Mouse (Mus musculus) hindbrain, embryonic 10.5 days (tissue): ENCODE data around the gene Rgl1. TPM values are rescaled to one million over a fixed set of nuclear protein-coding genes. Genes with fewer than 3 reads are reported as not detected.

Experiments used
- DNase-seq: peaks from one replicate; pipeline ENCODE4 v3.0.0-alpha.2; 2017; ENCODE audit warnings: low spot score
- H3K27ac ChIP-seq: fragments of 300-500 bp; sonication (generic); 2 replicates; pipeline ENCODE4 v1.5.1; 2016; ENCODE audit warnings: mild to moderate bottlenecking, moderate library complexity
- H3K27me3 ChIP-seq: fragments of 300-500 bp; sonication (generic); 2 replicates; pipeline ENCODE4 v1.6.1; 2016; ENCODE audit warnings: mild to moderate bottlenecking; ENCODE audit not compliant: poor library complexity, insufficient read depth, severe bottlenecking
- H3K36me3 ChIP-seq: fragments of 300-500 bp; sonication (generic); 2 replicates; pipeline ENCODE4 v1.6.1; 2016; ENCODE audit warnings: mild to moderate bottlenecking, moderate library complexity
- H3K4me1 ChIP-seq: fragments of 300-500 bp; sonication (generic); replicated peaks from 2 replicates; pipeline ENCODE4 v1.6.1; 2016; ENCODE audit warnings: mild to moderate bottlenecking
- H3K4me3 ChIP-seq: fragments of 300-500 bp; sonication (generic); 2 replicates; pipeline ENCODE4 v1.5.1; 2016; ENCODE audit warnings: mild to moderate bottlenecking, moderate library complexity
- H3K9me3 ChIP-seq: fragments of 300-500 bp; sonication (generic); 2 replicates; pipeline ENCODE4 v1.6.1; 2016; ENCODE audit warnings: mild to moderate bottlenecking, moderate library complexity
- WGBS: fragments of 180-500 bp; shearing (Covaris S2); methylation state at CpG from one replicate; pipeline ENCODE4 v1.1.7; 2016; 5-methylcytosine and 5-hydroxymethylcytosine counted together
- polyA plus RNA-seq: library from polyadenylated mRNA; unstranded; fragments of >200 nt; fragmentation: Nextera tagmentation; extraction: Ambion mirVana; gene quantifications from 2 replicates; pipeline ENCODE4 v1.2.1, GENCODE M21; 2016

The Rgl1 gene
- polyA plus RNA-seq, 1 experiment from 2014 or later: 27.1 TPM

DNA sequence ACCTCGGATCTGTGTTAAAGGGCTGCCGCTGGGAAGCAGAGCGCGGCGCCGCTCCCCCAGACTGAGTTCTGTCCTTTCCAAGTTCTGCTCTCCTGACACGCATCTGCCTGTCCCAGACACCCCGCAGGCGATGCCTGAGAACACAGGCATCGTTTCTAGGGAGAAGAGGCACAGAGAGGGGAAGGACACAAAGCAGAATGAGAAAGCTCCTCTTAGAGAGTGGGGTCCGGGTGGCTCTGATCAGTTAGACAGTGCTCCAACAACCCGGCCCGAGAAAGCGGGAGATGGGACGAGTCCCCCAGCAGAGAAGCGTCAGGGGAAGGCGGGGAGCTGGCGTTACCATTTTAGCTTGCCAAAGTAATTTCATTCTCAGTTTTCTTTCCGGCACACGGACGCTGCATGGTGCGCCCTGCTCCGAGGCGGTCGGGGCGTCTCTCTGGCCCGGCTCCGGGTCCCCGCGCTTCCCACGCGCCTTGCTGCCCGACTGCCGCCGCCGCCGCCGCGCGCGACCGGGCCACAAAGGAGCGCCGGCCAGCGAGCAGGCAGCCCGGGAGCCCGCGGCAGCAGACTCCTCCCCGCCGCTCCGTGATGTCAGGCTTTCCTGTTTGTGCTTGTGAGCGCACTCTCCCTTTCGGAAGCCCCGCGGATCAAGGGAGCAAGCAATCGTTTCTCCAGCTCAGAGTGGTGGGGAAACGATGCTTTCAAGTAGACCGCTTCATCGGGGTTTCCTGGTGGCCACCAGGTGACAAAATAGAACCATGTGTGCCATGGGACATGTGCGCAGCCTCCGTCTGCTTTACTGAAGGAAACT, 141.3 kb downstream of the Rgl1 start:
- peaks cover 24% of the 10 kb centered on the region for H3K27me3 ChIP-seq
- under 1% methylated on average over 61 of the region's 61 CpGs for WGBS
- peaks cover 49% of the 10 kb centered on the region for H3K4me1 ChIP-seq

DNA sequence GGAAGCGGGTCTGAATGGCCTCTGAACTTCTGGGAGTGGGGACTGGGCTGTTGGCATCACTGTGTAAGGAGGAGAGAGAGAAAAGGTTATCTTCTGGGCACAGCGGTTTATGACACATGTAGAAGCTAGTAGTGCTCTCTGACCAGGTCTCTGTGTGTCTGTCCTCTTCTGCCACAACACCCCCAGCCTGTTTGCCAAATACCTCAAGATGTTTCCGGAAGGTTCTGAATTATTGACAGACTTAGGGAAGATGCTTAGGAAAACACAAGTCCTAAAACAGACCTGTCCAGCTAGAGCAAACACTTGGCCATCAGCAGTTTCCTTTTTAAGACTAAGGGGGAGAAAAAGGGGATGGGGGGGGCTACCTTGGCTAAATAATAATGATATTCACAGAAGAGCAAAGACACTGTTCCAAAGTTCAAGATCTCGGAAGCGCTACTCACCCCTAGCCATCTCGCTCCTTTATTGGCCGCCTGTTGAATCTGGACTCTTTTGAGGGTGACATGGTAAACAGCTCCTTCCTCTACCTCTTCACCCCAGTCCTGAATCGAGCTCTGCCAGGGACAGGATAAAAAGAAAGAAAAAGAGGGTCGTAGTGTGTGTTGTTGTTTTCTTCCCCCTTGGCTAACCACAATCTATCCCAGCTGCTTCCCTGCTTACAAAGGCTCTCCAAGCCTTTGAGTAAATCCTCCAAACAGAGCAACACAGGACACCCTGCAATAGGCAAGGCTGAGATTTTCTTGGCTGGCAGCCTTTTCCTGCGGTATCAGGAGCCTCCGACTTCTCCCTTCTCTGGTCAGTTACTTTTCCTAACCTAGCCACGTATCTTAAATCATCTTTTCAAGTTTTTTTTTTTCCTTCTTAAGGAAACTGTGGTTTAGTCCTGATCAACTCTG, 142.5 kb downstream of the Rgl1 start:
- H3K4me1 ChIP-seq: peaks cover 43% of the 10 kb centered on the region
- peaks cover 7% of the 10 kb centered on the region for H3K9me3 ChIP-seq
- H3K36me3 ChIP-seq: peaks cover 35% of the 10 kb centered on the region
- 40% methylated on average over 12 of the region's 12 CpGs for WGBS
- H3K27ac ChIP-seq: peak overlapping the region; percentile 93
- H3K27me3 ChIP-seq: peaks cover 24% of the 10 kb centered on the region
- peak; percentile 23 for DNase-seq
- peak overlapping the region; percentile 68 for H3K4me3 ChIP-seq

More for the DNA sequence above, 141.3 kb downstream of the Rgl1 start:
- H3K27ac ChIP-seq: peak overlapping the region; percentile 93
- H3K36me3 ChIP-seq: peaks cover 22% of the 10 kb centered on the region
- H3K9me3 ChIP-seq: no peaks in the 10 kb centered on the region
- DNase-seq: peak; percentile 83
- H3K4me3 ChIP-seq: peak overlapping the region; percentile 68

DNA sequence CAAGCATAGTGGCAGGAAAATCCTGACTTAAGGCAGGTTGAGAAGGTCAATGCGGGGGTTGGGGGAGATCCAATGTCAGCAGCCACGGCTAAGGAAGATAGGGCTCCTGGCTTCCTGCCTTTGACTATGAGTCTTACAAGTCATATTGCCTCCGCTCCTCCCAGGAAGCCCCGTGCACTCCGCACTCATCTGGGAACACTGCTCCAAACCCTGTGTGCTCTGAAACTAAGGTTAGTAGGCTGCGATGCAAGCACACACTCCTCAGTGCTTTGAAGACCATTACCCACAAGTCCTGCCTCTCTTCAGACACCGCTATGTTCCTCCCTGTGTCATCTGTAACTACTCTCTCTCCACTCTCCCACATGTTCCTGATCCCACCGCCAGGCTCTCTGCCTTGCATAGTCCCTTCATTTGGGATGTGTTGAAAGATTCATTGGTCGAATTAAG, 143.4 kb downstream of the Rgl1 start:
- Histone ChIP-seq H3K4me3 (peak overlapping the region; percentile 68), H3K9me3 (peaks cover 10% of the 10 kb centered on the region), H3K27ac (no peak overlapping the region), H3K4me1 (peaks cover 43% of the 10 kb centered on the region), H3K36me3 (peaks cover 43% of the 10 kb centered on the region), H3K27me3 (peaks cover 22% of the 10 kb centered on the region)
- WGBS: 81% methylated on average over 9 of the region's 9 CpGs
- DNase-seq: no peak

DNA sequence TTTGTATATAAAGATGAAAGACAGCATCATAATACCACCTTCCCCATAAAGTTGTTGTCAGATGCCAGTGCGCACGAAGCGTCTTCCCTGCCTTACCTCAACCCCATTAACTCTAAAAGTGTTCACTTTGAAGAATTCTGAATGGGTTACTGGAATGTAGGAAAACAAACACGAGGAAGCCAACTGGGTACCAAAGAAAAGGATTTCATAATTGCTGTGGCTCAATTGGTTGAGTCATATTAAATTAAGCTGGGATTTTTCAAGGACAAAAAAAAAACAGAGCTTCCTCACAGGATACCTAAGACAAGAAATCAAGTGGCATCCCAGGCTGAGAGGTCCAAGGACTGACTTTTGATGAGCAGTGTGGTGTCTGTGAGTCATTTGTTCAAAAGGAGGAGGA, 144.5 kb downstream of the Rgl1 start:
- H3K4me3 ChIP-seq: no peak overlapping the region
- no peak for DNase-seq
- no peak overlapping the region for H3K27ac ChIP-seq
- H3K9me3 ChIP-seq: peaks cover 10% of the 10 kb centered on the region
- 92% methylated on average over 4 of the region's 4 CpGs for WGBS
- H3K36me3 ChIP-seq: peaks cover 54% of the 10 kb centered on the region
- H3K27me3 ChIP-seq: peaks cover 15% of the 10 kb centered on the region
- H3K4me1 ChIP-seq: peaks cover 48% of the 10 kb centered on the region

DNA sequence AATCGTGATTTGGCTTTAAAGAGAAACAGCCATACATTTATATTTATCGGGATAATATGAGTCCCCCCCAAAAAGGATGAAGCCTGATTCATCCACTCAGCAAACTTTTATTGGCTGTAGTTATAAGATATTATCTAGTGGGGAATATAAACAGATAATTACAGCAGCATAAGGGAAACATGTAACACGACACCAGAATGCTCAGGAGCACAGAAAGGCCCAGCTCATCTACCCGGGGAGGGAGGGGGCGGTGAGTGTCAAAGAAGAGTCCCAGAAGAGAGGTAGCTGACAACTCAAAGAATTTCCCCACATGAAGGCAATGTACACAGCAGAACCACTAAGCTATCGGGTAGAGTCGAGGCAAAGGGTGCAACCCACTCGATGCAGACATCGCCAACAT, 146.8 kb downstream of the Rgl1 start:
- Histone ChIP-seq H3K27me3 (0 out of 2 replicates have a peak, but pooled peaks cover 4% of the 10 kb centered on the region), H3K27ac (no peak overlapping the region), H3K9me3 (peaks cover 10% of the 10 kb centered on the region), H3K4me1 (peaks cover 47% of the 10 kb centered on the region), H3K36me3 (peaks cover 62% of the 10 kb centered on the region), H3K4me3 (no peak overlapping the region)
- WGBS: 78% methylated on average over 9 of the region's 9 CpGs
- DNase-seq: no peak

DNA sequence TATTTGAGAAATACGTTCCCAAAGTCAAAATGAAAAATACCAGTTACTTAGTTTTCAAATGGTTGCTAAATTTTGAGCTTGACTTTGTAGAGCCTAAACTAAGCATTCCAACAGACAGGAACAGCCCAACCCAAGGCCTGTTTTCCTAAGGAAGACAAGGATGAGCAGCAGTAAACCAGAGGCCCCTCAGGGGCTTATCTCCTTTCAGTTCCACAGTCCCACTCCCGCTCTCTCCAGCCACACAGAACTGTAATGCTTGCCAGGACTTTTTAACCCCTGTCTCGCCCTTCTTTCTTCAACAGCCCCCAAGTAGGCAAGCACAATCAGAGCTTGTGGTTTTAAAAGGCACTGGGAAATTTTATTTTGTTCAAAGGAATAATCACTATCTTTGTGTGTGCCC, 147.3 kb downstream of the Rgl1 start:
- 0 out of 2 replicates have a peak, but pooled peaks cover 4% of the 10 kb centered on the region for H3K27me3 ChIP-seq
- no peak overlapping the region for H3K27ac ChIP-seq
- H3K4me1 ChIP-seq: peaks cover 46% of the 10 kb centered on the region
- no peak for DNase-seq
- H3K9me3 ChIP-seq: peaks cover 10% of the 10 kb centered on the region
- H3K36me3 ChIP-seq: peaks cover 66% of the 10 kb centered on the region
- H3K4me3 ChIP-seq: no peak overlapping the region
- 81% methylated on average over 3 of the region's 3 CpGs for WGBS

DNA sequence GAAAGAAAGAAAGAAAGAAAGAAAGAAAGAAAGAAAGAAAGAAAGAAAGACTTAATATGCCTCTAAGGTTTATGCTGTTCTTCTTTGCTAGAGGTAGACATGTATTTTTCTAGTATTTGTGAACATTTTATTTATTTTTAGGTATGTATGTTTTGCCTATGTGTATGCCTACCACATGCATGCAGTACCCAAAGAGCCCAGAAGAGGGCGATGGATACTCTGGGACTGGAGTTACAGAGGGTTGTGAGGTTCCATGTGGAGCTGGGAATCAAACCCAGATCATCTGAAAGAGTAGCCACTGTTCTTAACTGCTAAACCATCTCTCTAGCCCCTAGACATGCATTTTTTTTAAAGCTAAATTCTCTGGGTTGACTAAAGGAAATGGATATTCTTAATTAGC, 147.8 kb downstream of the Rgl1 start:
- peaks cover 42% of the 10 kb centered on the region for H3K4me1 ChIP-seq

DNA sequence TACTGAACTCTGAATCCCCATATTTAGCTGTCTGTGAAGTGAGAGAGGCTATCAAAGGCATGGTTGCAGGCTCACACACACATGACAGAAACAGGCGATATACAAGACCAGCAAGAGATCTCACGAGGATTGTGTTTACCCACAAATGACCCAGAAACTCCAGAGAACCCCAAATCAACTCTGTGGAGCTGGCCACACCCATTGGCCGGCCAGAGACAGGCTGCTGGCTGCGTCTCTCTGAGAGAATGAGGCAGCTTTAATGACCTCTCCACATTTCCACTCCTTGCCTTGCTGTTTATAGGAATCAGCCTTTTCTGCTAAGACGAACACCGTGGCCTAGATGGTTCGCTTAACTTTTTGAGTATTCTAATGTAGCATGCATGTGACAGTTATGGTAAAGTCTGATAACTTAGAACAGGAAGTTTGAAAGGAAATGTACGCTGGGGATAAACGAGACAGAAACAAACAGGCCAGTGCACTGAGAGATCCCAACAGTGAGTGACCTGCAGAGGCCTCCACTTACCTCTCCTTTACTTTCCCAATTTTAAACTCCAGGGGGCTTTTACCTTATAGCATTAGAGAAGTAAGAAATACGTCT, 148.3 kb downstream of the Rgl1 start:
- 87% methylated on average over 10 of the region's 10 CpGs for WGBS
- peaks cover 73% of the 10 kb centered on the region for H3K36me3 ChIP-seq

More for the DNA sequence above, 147.8 kb downstream of the Rgl1 start:
- H3K4me3 ChIP-seq: no peak overlapping the region
- no peak overlapping the region for H3K27ac ChIP-seq
- 53% methylated on average over 1 of the region's 1 CpGs for WGBS
- H3K36me3 ChIP-seq: peaks cover 68% of the 10 kb centered on the region
- H3K9me3 ChIP-seq: peaks cover 10% of the 10 kb centered on the region
- DNase-seq: no peak
- H3K27me3 ChIP-seq: no peaks in the 10 kb centered on the region

DNA sequence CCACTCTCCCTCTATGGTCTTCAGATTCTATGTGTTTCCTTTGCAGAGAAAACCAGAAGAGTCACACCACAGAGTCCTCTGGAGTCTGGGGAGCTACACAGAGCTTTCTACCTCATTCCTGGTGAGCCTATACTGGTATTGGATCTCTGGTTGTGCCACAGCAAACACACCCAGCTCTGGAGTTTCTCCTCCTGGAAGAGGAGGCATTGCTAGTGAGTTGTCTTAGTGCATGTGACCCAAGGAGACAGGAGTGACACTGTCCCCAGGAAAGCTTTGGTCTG, 149.4 kb downstream of the Rgl1 start:
- H3K4me3 ChIP-seq: no peak overlapping the region
- peaks cover 10% of the 10 kb centered on the region for H3K9me3 ChIP-seq
- DNase-seq: no peak
- H3K27me3 ChIP-seq: no peaks in the 10 kb centered on the region
- H3K36me3 ChIP-seq: peaks cover 80% of the 10 kb centered on the region
- H3K27ac ChIP-seq: no peak overlapping the region
- H3K4me1 ChIP-seq: peaks cover 36% of the 10 kb centered on the region

More for the DNA sequence above, 148.3 kb downstream of the Rgl1 start:
- Histone ChIP-seq H3K27ac (no peak overlapping the region), H3K9me3 (peaks cover 10% of the 10 kb centered on the region), H3K4me1 (peaks cover 38% of the 10 kb centered on the region), H3K27me3 (no peaks in the 10 kb centered on the region), H3K4me3 (no peak overlapping the region)
- no peak for DNase-seq

DNA sequence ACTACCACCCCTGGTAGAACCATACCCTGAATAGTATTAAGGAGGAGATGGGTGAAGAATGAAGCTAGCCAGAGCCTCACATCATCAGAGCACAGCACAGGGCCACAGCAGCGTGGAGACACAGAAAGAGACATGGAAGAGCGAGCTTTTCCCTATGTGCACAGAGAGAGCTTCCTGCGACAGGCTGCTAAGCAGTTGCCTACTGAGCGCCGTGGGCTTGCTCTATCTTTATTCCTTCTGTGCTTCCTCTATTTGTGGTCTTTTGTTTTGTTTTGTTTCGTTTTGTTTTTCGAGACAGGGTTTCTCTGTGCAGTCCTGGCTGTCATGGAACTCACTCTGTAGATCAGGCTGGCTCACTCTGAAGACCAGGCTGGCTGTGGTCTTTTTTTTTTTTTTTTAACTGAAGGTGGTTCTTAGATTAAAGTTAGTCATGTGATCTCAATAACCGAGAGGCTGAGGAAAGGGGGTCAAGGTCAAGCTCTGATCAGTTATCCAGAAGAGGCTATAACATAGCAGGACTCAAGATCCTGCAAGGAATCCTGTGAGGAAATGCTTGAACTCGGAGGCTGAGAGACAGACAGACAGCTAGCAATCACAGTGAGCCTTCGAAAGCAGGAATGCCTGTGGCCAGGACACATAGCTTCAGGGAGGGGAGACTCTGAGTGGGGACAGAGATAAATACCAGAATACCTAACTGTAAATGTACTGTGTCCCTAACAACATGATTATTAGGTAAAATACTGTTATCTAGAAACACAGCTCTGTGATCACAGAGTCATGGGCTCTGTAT, 150.0 kb downstream of the Rgl1 start:
- peaks cover 10% of the 10 kb centered on the region for H3K9me3 ChIP-seq
- WGBS: 88% methylated on average over 10 of the region's 10 CpGs
- peaks cover 78% of the 10 kb centered on the region for H3K36me3 ChIP-seq
- H3K4me1 ChIP-seq: peaks cover 33% of the 10 kb centered on the region
- no peak overlapping the region for H3K4me3 ChIP-seq
- no peak overlapping the region for H3K27ac ChIP-seq
- no peaks in the 10 kb centered on the region for H3K27me3 ChIP-seq
- DNase-seq: no peak

DNA sequence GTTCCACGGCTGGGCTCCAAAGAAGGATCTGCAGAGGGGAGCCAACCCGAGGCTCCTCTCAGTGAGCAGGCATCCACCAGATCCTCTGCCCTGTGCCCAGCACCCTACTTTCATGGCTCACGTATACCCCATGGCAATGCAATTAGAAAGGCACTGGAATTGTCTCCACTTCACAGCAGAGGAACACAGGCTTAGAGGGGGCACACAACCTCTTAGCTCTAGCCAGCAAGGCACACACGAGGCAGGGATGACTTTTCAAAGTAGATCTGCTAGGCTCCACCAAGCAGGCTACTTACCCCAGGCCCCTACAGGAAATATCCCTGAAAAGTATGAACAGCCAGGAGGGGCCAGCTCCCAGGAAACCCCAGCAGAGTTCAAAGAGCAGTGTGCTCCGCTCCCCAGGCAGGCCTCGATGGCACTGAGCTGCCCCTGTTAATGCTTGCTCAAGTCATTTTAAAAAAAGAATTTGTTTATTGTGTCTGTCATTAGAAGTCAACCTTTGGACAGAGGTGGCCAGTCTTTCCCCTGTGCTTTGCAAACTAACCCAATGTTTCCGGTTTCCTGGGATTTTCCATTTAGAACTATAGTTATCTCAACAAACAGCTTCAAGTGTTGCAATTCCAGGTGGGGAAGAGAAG, 151.3 kb downstream of the Rgl1 start:
- 80% methylated on average over 7 of the region's 7 CpGs for WGBS
- peaks cover 36% of the 10 kb centered on the region for H3K4me1 ChIP-seq
- H3K9me3 ChIP-seq: peaks cover 10% of the 10 kb centered on the region
- no peak overlapping the region for H3K4me3 ChIP-seq
- no peak for DNase-seq
- peaks cover 76% of the 10 kb centered on the region for H3K36me3 ChIP-seq
- H3K27me3 ChIP-seq: no peaks in the 10 kb centered on the region
- H3K27ac ChIP-seq: 0 out of 2 replicates have a peak overlapping the region, but pooled peaks have one; percentile 13
